Comparison of ENCODE assay signal across 9 mouse cellular contexts in the genomic region with DNA sequence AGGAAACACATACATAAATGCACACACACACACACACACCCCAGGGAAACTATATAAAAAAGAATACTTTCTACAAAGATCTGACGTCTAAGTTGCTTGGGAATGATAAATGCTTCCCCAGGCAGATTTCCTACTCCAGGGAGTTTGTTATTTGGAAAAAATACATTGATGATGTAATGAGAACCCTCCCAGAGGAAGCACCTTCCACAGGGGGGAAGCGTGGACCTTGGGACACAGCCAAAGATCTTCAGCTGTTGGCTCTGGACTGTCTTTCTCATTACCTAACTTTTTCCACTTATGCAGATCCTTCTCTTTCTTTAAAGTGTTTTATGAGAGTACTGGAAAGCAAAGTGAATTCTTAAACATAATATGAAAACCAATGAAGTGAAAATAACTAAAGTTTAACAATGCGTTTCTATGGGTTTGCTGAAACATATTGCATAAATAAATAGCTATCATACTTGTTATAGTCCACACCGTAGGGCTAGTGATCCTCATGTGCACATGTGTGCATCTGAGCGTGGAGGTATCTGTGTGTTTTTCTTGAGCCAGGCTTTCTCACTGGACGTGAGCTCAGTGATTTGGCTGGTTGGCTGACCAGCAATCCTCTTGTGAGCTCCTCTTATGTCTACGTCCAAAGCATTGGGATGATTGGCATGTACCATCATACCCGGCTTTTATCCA. TPM values are rescaled to one million over a fixed set of nuclear protein-coding genes. Genes with fewer than 3 reads are reported as not detected.
A peak's percentile ranks its signal among the peaks of the same experiment; 100 is the strongest.
DNase-seq lines count a peak whose midpoint lies in the region; ATAC-seq and TF ChIP-seq lines count a peak whose summit lies in the region.
"Had no signal": no experiment of that assay in that cellular context is flagged by ENCODE, and none has a peak within 500 bp of the region (broad histone marks: within the 10 kb centered on the region; RNA-seq: fewer than 3 reads in every experiment).

No protein-coding gene starts in this region.

- 67% methylated on average over 8 of the region's 8 CpGs for WGBS in liver, postnatal 0 days (ENCODE audit: insufficient replicate concordance)

- no peak overlapping the region for H3K9ac ChIP-seq in liver, postnatal 0 days (replicated peaks)

- no peaks in the 10 kb centered on the region for H3K36me3 ChIP-seq in liver, postnatal 0 days (replicated peaks; ENCODE audit: insufficient read depth, low read length)

- peak overlapping the region; percentile 2; the same call in 1 of the 2 replicates for H3K27ac ChIP-seq in gastrocnemius, adult 2 months
- H3K27ac ChIP-seq in liver, postnatal 0 days (ENCODE audit: low read depth): no peak overlapping the region
- H3K27ac ChIP-seq: hindbrain, postnatal 0 days had no signal

- H3K27me3 ChIP-seq in liver, postnatal 0 days (ENCODE audit: insufficient read depth, low read length): no peaks in the 10 kb centered on the region

- no peak for ATAC-seq in liver, postnatal 0 days
- ATAC-seq: hindbrain, postnatal 0 days had no signal

- H3K4me2 ChIP-seq in liver, postnatal 0 days (ENCODE audit: low read depth, low read length): no peak overlapping the region

- no peak for TF ChIP-seq CTCF in gastrocnemius, adult 2 months (IDR thresholded peaks at IDR 0.05)
- TF ChIP-seq CTCF in liver, postnatal 0 days (IDR thresholded peaks at IDR 0.05; ENCODE audit: low read depth): no peak

- peak; percentile 45 for DNase-seq in adrenal gland, postnatal 14 days
- peak; percentile 53 for DNase-seq in gastrocnemius, adult 2 months
- DNase-seq in heart, postnatal 25 days (ENCODE audit: low spot score): peak; percentile 47
- peak; percentile 37 for DNase-seq in liver, postnatal 0 days
- DNase-seq in urinary bladder, postnatal 25 days (ENCODE audit: low spot score): no peak
- DNase-seq in urinary bladder, adult 2 months (ENCODE audit: low spot score): no peak
- no peak for DNase-seq in layer of hippocampus, adult 18-20 months (ENCODE audit: low spot score in 2 of 2)
- DNase-seq in embryo, embryonic 10 days (ENCODE audit: low spot score): no peak

- no peaks in the 10 kb centered on the region for H3K9me3 ChIP-seq in liver, postnatal 0 days (ENCODE audit: low read length)

- intact Hi-C loops in gastrocnemius, adult 2 months (cut with DNase I): no loop called here
- intact Hi-C loops in heart, postnatal 25 days (cut with DNase I): no loop called here

- peaks cover under 1% of the 10 kb centered on the region for H3K4me1 ChIP-seq in liver, postnatal 0 days (ENCODE audit: insufficient read depth)

- TF ChIP-seq EP300 in liver, postnatal 0 days (IDR thresholded peaks at IDR 0.05; ENCODE audit: low read depth): no peak

- no peak overlapping the region for H3K4me3 ChIP-seq in gastrocnemius, adult 2 months
- no peak overlapping the region for H3K4me3 ChIP-seq in liver, postnatal 0 days (ENCODE audit: low read depth, low read length)

RNA-seq across cellular contexts. Expression of a gene that starts 30.7 kb away (rescaled TPM):
- 32.7 and 37.4 TPM in 2 replicates for total RNA-seq in adrenal gland, postnatal 14 days (2021)
- 1 to 10 TPM; 5.2 to 6.8 TPM for total RNA-seq in gastrocnemius, adult 2 months (2021)
- total RNA-seq in heart, postnatal 25 days (2021): 10 to 100 TPM; 16.4 to 17.3 TPM
- polyA plus RNA-seq in liver, postnatal 0 days (2015; fragmentation: Nextera tagmentation; extraction: Ambion mirVana): 7.4 and 9.8 TPM in 2 replicates
- polyA plus RNA-seq in urinary bladder, adult 2 months (2012; rRNA removed): 65.9 and 73.9 TPM in 2 replicates
- 1 to 10 TPM; 3.8 to 4.0 TPM for total RNA-seq in layer of hippocampus, adult 18-20 months (2021)

Comparison
In these comparisons a context has a peak if more than half of its experiments do, and no peak if none do; other contexts are left out.
1. DNase-seq: peak in adrenal gland, postnatal 14 days (single experiment), gastrocnemius, adult 2 months (single experiment), heart, postnatal 25 days (single experiment) and liver, postnatal 0 days (single experiment); none in urinary bladder, postnatal 25 days (single experiment), urinary bladder, adult 2 months (single experiment), layer of hippocampus, adult 18-20 months (0 of 2) and embryo, embryonic 10 days (single experiment).